Mouse (Mus musculus) heart, postnatal 36 days (tissue): ENCODE measurements around the gene Nectin1. TPM values are rescaled to one million over a fixed set of nuclear protein-coding genes. Genes with fewer than 3 reads are reported as not detected.

Source experiments
- DNase-seq, 2 experiments: peaks; one replicate each; pipeline ENCODE4 v3.0.0; 2021 to 2022
- intact Hi-C: fragments of 180-260 bp; cut with DNase I; formaldehyde crosslinking; loops from one replicate; pipeline ENCODE4 v1.15.1; 2025
- total RNA-seq, 2 experiments: library from RNA; stranded (reverse); gene quantifications; 2 replicates each; pipeline ENCODE4 v1.2.3; 2021

Gene Nectin1
- total RNA-seq, 2 experiments from 2014 or later: 2.6 to 3.1 TPM

GRCm38 (mm10) chr9:43793411-43793810 is 49.6 kb downstream of the Nectin1 start:
- intact Hi-C loops: no loop called here

GRCm38 (mm10) chr9:43796031-43796430 is 52.2 kb downstream of the Nectin1 start:
- intact Hi-C loops: no loop called here
- DNase-seq: no peak

More at GRCm38 (mm10) chr9:43793411-43793810, 49.6 kb downstream of the Nectin1 start:
- DNase-seq: no peak

- peak; percentile 14 to 31 for DNase-seq
Measured at GRCm38 (mm10) chr9:43796841-43797740, 53.3 kb downstream of the Nectin1 start.

GRCm38 (mm10) chr9:43797746-43798145 is 54.0 kb downstream of the Nectin1 start:
- DNase-seq: no peak
- intact Hi-C loops: no loop called here

More at GRCm38 (mm10) chr9:43796841-43797740, 53.3 kb downstream of the Nectin1 start:
- intact Hi-C loops: no loop called here

GRCm38 (mm10) chr9:43800525-43800924 is 56.7 kb downstream of the Nectin1 start:
- intact Hi-C loops: loop anchor here (5.0 kb wide), 1 partner anchor 308 kb away; no protein-coding TSS in a partner anchor
- DNase-seq: no peak

- intact Hi-C loops: loop anchor here (1.0 to 5.0 kb wide), 3 partner anchors 57 to 463 kb away; no protein-coding TSS in a partner anchor
Measured at GRCm38 (mm10) chr9:43801911-43802310, 58.1 kb downstream of the Nectin1 start.

GRCm38 (mm10) chr9:43807565-43807964 is 63.8 kb downstream of the Nectin1 start:
- no peak for DNase-seq
- intact Hi-C loops: no loop called here

More at GRCm38 (mm10) chr9:43801911-43802310, 58.1 kb downstream of the Nectin1 start:
- DNase-seq: peak; percentile 80 to 81

- intact Hi-C loops: no loop called here
- DNase-seq: no peak
Measured at GRCm38 (mm10) chr9:43808099-43808498, 64.3 kb downstream of the Nectin1 start.

- DNase-seq: no peak
- intact Hi-C loops: no loop called here
Measured at GRCm38 (mm10) chr9:43808546-43808945, 64.8 kb downstream of the Nectin1 start.

- no peak for DNase-seq
- intact Hi-C loops: no loop called here
Measured at GRCm38 (mm10) chr9:43813156-43813555, 69.4 kb downstream of the Nectin1 start.

- intact Hi-C loops: no loop called here
- DNase-seq: no peak
Measured at GRCm38 (mm10) chr9:43822206-43822605, 78.4 kb downstream of the Nectin1 start.

- intact Hi-C loops: loop anchor here (5.0 kb wide), 1 partner anchor 488 kb away; no protein-coding TSS in a partner anchor
Measured at GRCm38 (mm10) chr9:43825178-43825577, 81.4 kb downstream of the Nectin1 start.

GRCm38 (mm10) chr9:43826558-43827253 is 82.9 kb downstream of the Nectin1 start:
- intact Hi-C loops: loop anchor here (1.0 to 5.0 kb wide), 2 partner anchors 83 to 489 kb away; partner anchors contain the start of gene Nectin1
- DNase-seq: no peak

More at GRCm38 (mm10) chr9:43825178-43825577, 81.4 kb downstream of the Nectin1 start:
- DNase-seq: no peak

GRCm38 (mm10) chr9:43827593-43827992 is 83.8 kb downstream of the Nectin1 start:
- intact Hi-C loops: loop anchor here (1.0 to 5.0 kb wide), 2 partner anchors 84 to 490 kb away; partner anchors contain the start of gene Nectin1
- peak; percentile 56 to 66 for DNase-seq

- intact Hi-C loops: loop anchor here (5.0 kb wide), 1 partner anchor 492 kb away; no protein-coding TSS in a partner anchor
- DNase-seq: no peak
Measured at GRCm38 (mm10) chr9:43828960-43829359, 85.2 kb downstream of the Nectin1 start.

- intact Hi-C loops: no loop called here
- no peak for DNase-seq
Measured at GRCm38 (mm10) chr9:43833232-43833631, 89.4 kb downstream of the Nectin1 start.

GRCm38 (mm10) chr9:43834283-43834682 is 90.5 kb downstream of the Nectin1 start:
- DNase-seq: no peak
- intact Hi-C loops: no loop called here

- intact Hi-C loops: no loop called here
- DNase-seq: no peak
Measured at GRCm38 (mm10) chr9:43838561-43838960, 94.8 kb downstream of the Nectin1 start.

- intact Hi-C loops: loop anchor here (5.0 kb wide), 1 partner anchor 96 kb away; no protein-coding TSS in a partner anchor
Measured at GRCm38 (mm10) chr9:43842921-43843577, 99.3 kb downstream of the Nectin1 start.

GRCm38 (mm10) chr9:43843711-43844127 is 99.9 kb downstream of the Nectin1 start:
- no peak for DNase-seq
- intact Hi-C loops: loop anchor here (5.0 kb wide), 1 partner anchor 96 kb away; no protein-coding TSS in a partner anchor

More at GRCm38 (mm10) chr9:43842921-43843577, 99.3 kb downstream of the Nectin1 start:
- no peak for DNase-seq
